Mouse (Mus musculus) right cerebral cortex, postnatal 4 days (tissue): Measurements from ENCODE around the gene Banf2.

Experiments
- DNase-seq: peaks from one replicate; pipeline ENCODE4 v3.0.0-alpha.2; 2022

The Banf2 gene

GRCm38 (mm10) chr2:144107810-144108209, 75.0 kb downstream of the Banf2 start:
- DNase-seq = no peak

DNA sequence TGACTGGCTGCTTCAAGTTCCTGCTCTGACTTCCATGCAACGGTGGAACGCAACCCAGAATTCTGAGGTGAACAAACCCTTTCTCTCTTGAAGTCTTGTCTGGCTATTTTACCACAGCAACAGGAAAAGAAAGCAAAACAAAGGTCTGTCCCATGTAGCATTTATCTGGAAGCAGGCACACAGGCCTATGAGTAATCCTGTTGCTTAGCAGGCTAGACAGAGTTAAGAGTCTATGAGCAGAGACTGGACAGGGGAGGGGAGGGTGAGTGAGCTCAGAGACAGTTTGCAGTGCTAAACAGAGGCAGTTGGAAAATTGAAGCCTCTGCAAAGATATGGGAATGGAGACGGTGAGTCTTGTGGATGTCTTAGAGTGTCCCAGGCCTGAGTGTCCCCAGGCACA, 75.5 kb downstream of the Banf2 start:
- no peak for DNase-seq

DNA sequence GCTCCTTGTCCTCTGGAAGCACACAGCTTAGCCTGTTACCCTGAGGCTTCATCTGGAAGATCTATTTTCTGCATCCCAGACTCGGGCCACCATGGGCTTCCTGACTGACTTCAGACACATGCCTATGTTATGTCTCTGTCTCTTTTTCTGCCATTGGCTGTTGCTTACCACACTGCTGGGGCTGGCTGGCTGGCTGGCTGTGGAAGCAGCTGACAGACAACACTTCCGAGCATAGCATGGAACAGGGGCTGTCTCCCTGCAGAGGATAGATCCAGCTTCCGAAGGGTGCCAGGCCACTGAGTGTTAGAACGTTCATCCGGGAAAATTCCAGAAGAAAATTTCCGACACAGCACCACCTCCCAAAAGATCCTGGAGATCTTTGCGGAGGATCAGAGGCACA, 79.1 kb downstream of the Banf2 start:
- DNase-seq = no peak

GRCm38 (mm10) chr2:144112666-144113065, 79.8 kb downstream of the Banf2 start:
- no peak for DNase-seq

GRCm38 (mm10) chr2:144118061-144118460, 85.2 kb downstream of the Banf2 start:
- no peak for DNase-seq

DNA sequence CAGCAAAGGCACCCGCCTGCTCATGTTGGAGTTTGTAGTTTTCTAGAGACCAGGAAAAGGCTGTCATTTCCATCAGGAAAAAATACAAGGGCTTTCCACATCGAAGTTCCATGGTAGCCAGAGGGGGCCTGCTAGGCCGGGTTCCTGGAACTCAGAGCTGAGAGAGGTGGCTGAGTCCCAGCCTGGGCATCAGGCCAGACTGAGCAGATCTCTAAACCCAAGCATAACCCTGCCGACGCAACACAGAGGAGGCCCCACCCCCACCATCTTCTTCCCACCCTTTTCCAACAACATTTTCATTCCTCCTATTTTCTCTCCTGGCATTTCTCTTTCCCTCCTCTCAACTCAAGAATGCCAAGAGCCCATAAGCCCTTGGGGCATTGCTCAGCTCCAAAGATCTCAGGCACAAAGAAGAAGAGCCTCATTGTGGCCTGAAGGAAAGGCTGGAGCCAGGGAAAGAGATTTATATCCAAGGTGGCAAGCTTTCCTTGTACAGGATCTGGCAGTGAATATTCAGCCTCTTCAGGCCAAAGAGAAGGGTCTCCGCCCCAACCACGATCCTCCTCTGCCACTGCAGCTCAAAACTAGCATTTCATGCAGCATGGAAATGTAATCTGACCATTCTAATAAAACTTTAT, 87.4 kb downstream of the Banf2 start:
- peak; percentile 30 for DNase-seq

GRCm38 (mm10) chr2:144122068-144122467, 89.2 kb downstream of the Banf2 start:
- no peak for DNase-seq
